Mouse (Mus musculus) lung, embryonic 16.5 days (tissue): Measurements from ENCODE around the gene Acbd4. TPM values are rescaled to one million over a fixed set of nuclear protein-coding genes. Genes with fewer than 3 reads are reported as not detected.

Experiments used
- ATAC-seq: fragments of 200-750 bp; cut with Nextera tagmentation; 2 replicates; pipeline ENCODE4 v1.8.0; 2017; ENCODE audit warnings: low read depth, mild to moderate bottlenecking, moderate library complexity
- H3K27ac ChIP-seq: fragments of 300-500 bp; sonication (generic); 2 replicates; pipeline ENCODE4 v1.5.1; 2014; ENCODE audit warnings: mild to moderate bottlenecking, control low read depth, low read length
- H3K27me3 ChIP-seq: fragments of 300-500 bp; sonication (generic); 2 replicates; pipeline ENCODE4 v1.6.1; 2014; ENCODE audit warnings: low read depth, low read length, mixed read lengths; ENCODE audit not compliant: control insufficient read depth, insufficient read depth
- H3K36me3 ChIP-seq: fragments of 300-500 bp; sonication (generic); 2 replicates; pipeline ENCODE4 v1.6.1; 2014; ENCODE audit warnings: low read length; ENCODE audit not compliant: control insufficient read depth, insufficient read depth
- H3K4me1 ChIP-seq: fragments of 300-500 bp; sonication (generic); replicated peaks from 2 replicates; pipeline ENCODE4 v1.6.1; 2014; ENCODE audit warnings: low read length, mixed read lengths; ENCODE audit not compliant: control insufficient read depth, insufficient read depth
- H3K4me2 ChIP-seq: fragments of 300-500 bp; sonication (generic); 2 replicates; pipeline ENCODE4 v1.6.1; 2014; ENCODE audit warnings: low read depth, low read length, control low read depth
- H3K4me3 ChIP-seq: fragments of 300-500 bp; sonication (generic); 2 replicates; pipeline ENCODE4 v1.5.1; 2014; ENCODE audit warnings: mild to moderate bottlenecking, low read length, control low read depth
- H3K9ac ChIP-seq: fragments of 300-500 bp; sonication (generic); 2 replicates; pipeline ENCODE4 v1.6.1; 2014; ENCODE audit warnings: low read length, control low read depth
- H3K9me3 ChIP-seq: fragments of 300-500 bp; sonication (generic); 2 replicates; pipeline ENCODE4 v1.6.1; 2016; ENCODE audit warnings: low read length; ENCODE audit not compliant: control insufficient read depth
- WGBS: fragments of 180-500 bp; shearing (Covaris S2); extraction: QIAGEN DNeasy Blood & Tissue Kit; methylation state at CpG from one replicate; pipeline ENCODE4 v1.1.7; 2014; 5-methylcytosine and 5-hydroxymethylcytosine counted together
- polyA plus RNA-seq: library from polyadenylated mRNA; unstranded; fragments of >200 nt; fragmentation: Nextera tagmentation; extraction: Ambion mirVana; gene quantifications from 2 replicates; pipeline ENCODE4 v1.2.1, GENCODE M21; 2015

Gene Acbd4
- polyA plus RNA-seq, 1 experiment from 2014 or later = 22.8 TPM

- Histone ChIP-seq H3K4me2 (no peak overlapping the region), H3K4me3 (no peak overlapping the region), H3K27ac (no peak overlapping the region), H3K4me1 (peaks cover 17% of the 10 kb centered on the region), H3K9ac (no peak overlapping the region), H3K9me3 (no peaks in the 10 kb centered on the region), H3K27me3 (peaks cover 11% of the 10 kb centered on the region), H3K36me3 (no peaks in the 10 kb centered on the region)
- 53% methylated on average over 14 of the region's 14 CpGs for WGBS
- ATAC-seq = no peak
Measured at GRCm38 (mm10) chr11:103105180-103105725, 3.8 kb downstream of the Acbd4 start.

- H3K4me3 ChIP-seq = no peak overlapping the region
- WGBS = 75% methylated on average over 6 of the region's 6 CpGs
- peaks cover 6% of the 10 kb centered on the region for H3K27me3 ChIP-seq
- peaks cover 13% of the 10 kb centered on the region for H3K4me1 ChIP-seq
- ATAC-seq = no peak
- no peak overlapping the region for H3K9ac ChIP-seq
- H3K36me3 ChIP-seq = no peaks in the 10 kb centered on the region
- no peak overlapping the region for H3K27ac ChIP-seq
- H3K9me3 ChIP-seq = no peaks in the 10 kb centered on the region
- no peak overlapping the region for H3K4me2 ChIP-seq
Measured at GRCm38 (mm10) chr11:103105810-103106209, 4.3 kb downstream of the Acbd4 start.

- Histone ChIP-seq H3K9ac (no peak overlapping the region), H3K9me3 (no peaks in the 10 kb centered on the region), H3K27me3 (no peaks in the 10 kb centered on the region; the same call in 1 of the 2 replicates), H3K27ac (no peak overlapping the region), H3K4me1 (peaks cover 13% of the 10 kb centered on the region), H3K4me3 (no peak overlapping the region), H3K4me2 (no peak overlapping the region), H3K36me3 (no peaks in the 10 kb centered on the region)
- no peak for ATAC-seq
- WGBS = 59% methylated on average over 4 of the region's 4 CpGs
Measured at GRCm38 (mm10) chr11:103106386-103106785, 4.9 kb downstream of the Acbd4 start.

GRCm38 (mm10) chr11:103111301-103111700 lies 9.8 kb downstream of the Acbd4 start:
- Histone ChIP-seq H3K9ac (peak overlapping the region; percentile 64), H3K27me3 (no peaks in the 10 kb centered on the region), H3K4me2 (peak overlapping the region; percentile 64), H3K9me3 (no peaks in the 10 kb centered on the region), H3K27ac (no peak overlapping the region; the same call in 1 of the 2 replicates), H3K4me1 (peaks cover 24% of the 10 kb centered on the region), H3K36me3 (no peaks in the 10 kb centered on the region), H3K4me3 (peak overlapping the region; percentile 50)
- no peak for ATAC-seq
- WGBS = 20% methylated on average over 10 of the region's 10 CpGs

GRCm38 (mm10) chr11:103111881-103112551 lies 10.5 kb downstream of the Acbd4 start:
- Histone ChIP-seq H3K27ac (peak overlapping the region; percentile 32), H3K27me3 (no peaks in the 10 kb centered on the region), H3K4me2 (peak overlapping the region; percentile 64), H3K9me3 (no peaks in the 10 kb centered on the region), H3K9ac (peak overlapping the region; percentile 64), H3K4me3 (peak overlapping the region; percentile 50), H3K36me3 (no peaks in the 10 kb centered on the region), H3K4me1 (peaks cover 24% of the 10 kb centered on the region)
- 2% methylated on average over 28 of the region's 28 CpGs for WGBS
- 0 out of 2 replicates have a peak, but pooled peaks have one; percentile 7 for ATAC-seq

- Histone ChIP-seq H3K4me3 (peak overlapping the region; percentile 50), H3K27me3 (no peaks in the 10 kb centered on the region), H3K9ac (peak overlapping the region; percentile 64), H3K9me3 (no peaks in the 10 kb centered on the region), H3K4me1 (peaks cover 24% of the 10 kb centered on the region), H3K4me2 (peak overlapping the region; percentile 64), H3K36me3 (no peaks in the 10 kb centered on the region), H3K27ac (peak overlapping the region; percentile 32)
- ATAC-seq = no peak
- 26% methylated on average over 9 of the region's 9 CpGs for WGBS
Measured at GRCm38 (mm10) chr11:103112552-103112912, 11.1 kb downstream of the Acbd4 start.

GRCm38 (mm10) chr11:103113005-103113404 lies 11.5 kb downstream of the Acbd4 start:
- Histone ChIP-seq H3K27ac (peak overlapping the region; percentile 32; the same call in 1 of the 2 replicates), H3K4me3 (no peak overlapping the region), H3K27me3 (no peaks in the 10 kb centered on the region), H3K4me1 (peaks cover 24% of the 10 kb centered on the region), H3K9ac (no peak overlapping the region), H3K4me2 (no peak overlapping the region), H3K9me3 (no peaks in the 10 kb centered on the region), H3K36me3 (no peaks in the 10 kb centered on the region)
- ATAC-seq = no peak
- WGBS = 51% methylated on average over 12 of the region's 12 CpGs

GRCm38 (mm10) chr11:103113771-103114170 lies 12.3 kb downstream of the Acbd4 start:
- Histone ChIP-seq H3K4me2 (no peak overlapping the region), H3K9me3 (no peaks in the 10 kb centered on the region), H3K9ac (no peak overlapping the region), H3K36me3 (no peaks in the 10 kb centered on the region), H3K4me3 (no peak overlapping the region), H3K27me3 (no peaks in the 10 kb centered on the region), H3K4me1 (peaks cover 29% of the 10 kb centered on the region), H3K27ac (no peak overlapping the region)
- 81% methylated on average over 4 of the region's 4 CpGs for WGBS
- ATAC-seq = no peak

- peak overlapping the region; percentile 93 for H3K9ac ChIP-seq
- peak overlapping the region; percentile 79 for H3K4me2 ChIP-seq
- no peaks in the 10 kb centered on the region for H3K27me3 ChIP-seq
- H3K36me3 ChIP-seq = no peaks in the 10 kb centered on the region
- H3K4me3 ChIP-seq = peak overlapping the region; percentile 79
- WGBS = 80% methylated on average over 11 of the region's 11 CpGs
- peak overlapping the region; percentile 94 for H3K27ac ChIP-seq
- ATAC-seq = no peak
- peaks cover 29% of the 10 kb centered on the region for H3K4me1 ChIP-seq
- no peaks in the 10 kb centered on the region for H3K9me3 ChIP-seq
Measured at GRCm38 (mm10) chr11:103114270-103114943, 12.9 kb downstream of the Acbd4 start.
